Mouse (Mus musculus) midbrain, postnatal 0 days (tissue): ENCODE measurements around the gene Pole4. TPM values are rescaled to one million over a fixed set of nuclear protein-coding genes. Genes with fewer than 3 reads are reported as not detected.

Experiments
- ATAC-seq: fragments of 200-750 bp; cut with Nextera tagmentation; 2 replicates; pipeline ENCODE4 v1.8.0; 2017; ENCODE audit warnings: moderate number of reproducible peaks, mild to moderate bottlenecking, moderate TSS enrichment, moderate library complexity; ENCODE audit not compliant: low FRiP score
- DNase-seq: peaks from one replicate; pipeline ENCODE4 v3.0.0-alpha.2; 2015; ENCODE audit warnings: low spot score
- H3K27ac ChIP-seq: fragments of 300-500 bp; sonication (generic); 2 replicates; pipeline ENCODE4 v1.5.1; 2014; ENCODE audit warnings: low read depth, mild to moderate bottlenecking, low read length, mixed read lengths
- H3K27me3 ChIP-seq: fragments of 300-500 bp; sonication (generic); 2 replicates; pipeline ENCODE4 v1.6.1; 2014; ENCODE audit warnings: low read length, control low read depth, mixed read lengths; ENCODE audit not compliant: insufficient read depth
- H3K36me3 ChIP-seq: fragments of 300-500 bp; sonication (generic); 2 replicates; pipeline ENCODE4 v1.6.1; 2014; ENCODE audit warnings: low read length, control low read depth, mixed read lengths; ENCODE audit not compliant: insufficient read depth
- H3K4me1 ChIP-seq: fragments of 300-500 bp; sonication (generic); 2 replicates; pipeline ENCODE4 v1.6.1; 2014; ENCODE audit warnings: mild to moderate bottlenecking, control low read depth, antibody characterized with exemption, low read length, mixed read lengths; ENCODE audit not compliant: insufficient read depth
- H3K4me2 ChIP-seq: fragments of 300-500 bp; sonication (generic); 2 replicates; pipeline ENCODE4 v1.6.1; 2014; ENCODE audit warnings: low read depth, mild to moderate bottlenecking, low read length, mixed read lengths; ENCODE audit not compliant: poor library complexity, severe bottlenecking
- H3K4me3 ChIP-seq: fragments of 300-500 bp; sonication (generic); 2 replicates; pipeline ENCODE4 v1.5.1; 2014; ENCODE audit warnings: low read depth, mild to moderate bottlenecking, low read length, moderate library complexity
- H3K9ac ChIP-seq: fragments of 300-500 bp; sonication (generic); replicated peaks from 2 replicates; pipeline ENCODE4 v1.6.1; 2014; ENCODE audit warnings: mild to moderate bottlenecking, low read length, moderate library complexity, mixed read lengths; ENCODE audit not compliant: poor library complexity, severe bottlenecking
- H3K9me3 ChIP-seq: fragments of 300-500 bp; sonication (generic); 2 replicates; pipeline ENCODE4 v1.6.1; 2016; ENCODE audit warnings: low read length, control low read depth
- CTCF ChIP-seq: IDR thresholded peaks from 2 replicates; pipeline ENCODE4 v1.5.1; 2016; ENCODE audit warnings: antibody characterized with exemption, mild to moderate bottlenecking
- WGBS: fragments of 180-500 bp; shearing (Covaris S2); extraction: QIAGEN DNeasy Blood & Tissue Kit; methylation state at CpG from one replicate; pipeline ENCODE4 v1.1.7; 2014; 5-methylcytosine and 5-hydroxymethylcytosine counted together
- polyA plus RNA-seq: library from polyadenylated mRNA; unstranded; fragments of >200 nt; fragmentation: Nextera tagmentation; extraction: Ambion mirVana; gene quantifications from 2 replicates; pipeline ENCODE4 v1.2.1, GENCODE M21; 2015
- total RNA-seq: library from RNA; depleted of rRNA; stranded (reverse); fragments of >200 nt; gene quantifications from 2 replicates; pipeline ENCODE4 v1.2.3, GENCODE M21; 2014

Gene Pole4
- total and polyA plus RNA-seq, 2 experiments from 2014 or later = 68.2 to 134 TPM

DNA sequence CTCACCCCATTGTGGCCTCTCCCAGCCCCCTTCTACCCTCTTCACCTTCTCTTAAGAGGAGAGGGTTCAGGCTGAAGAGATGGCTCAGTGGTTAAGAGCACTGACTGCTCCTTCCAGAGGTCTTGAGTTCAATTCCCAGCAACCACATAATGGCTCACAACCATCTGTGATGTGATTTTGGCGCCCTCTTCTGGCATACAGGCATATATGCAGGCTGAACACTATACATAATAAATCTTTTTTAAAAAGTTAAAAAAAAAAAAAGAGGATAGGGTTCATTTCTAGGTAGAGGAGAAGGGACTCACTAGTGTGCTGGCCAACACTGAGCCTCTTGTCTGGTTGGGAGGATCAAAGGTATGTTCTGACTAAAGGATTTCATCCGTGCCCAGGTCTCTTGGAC, 44.9 kb upstream of the Pole4 start:
- Histone ChIP-seq H3K27ac (no peak overlapping the region), H3K9ac (no peak overlapping the region), H3K4me2 (no peak overlapping the region), H3K4me1 (no peaks in the 10 kb centered on the region), H3K4me3 (no peak overlapping the region), H3K36me3 (no peaks in the 10 kb centered on the region), H3K27me3 (no peaks in the 10 kb centered on the region), H3K9me3 (no peaks in the 10 kb centered on the region)
- peak; percentile 11; the same call in 1 of the 2 replicates for TF ChIP-seq CTCF
- 62% methylated on average over 2 of the region's 2 CpGs for WGBS
- ATAC-seq (no peak), DNase-seq (no peak)

DNA sequence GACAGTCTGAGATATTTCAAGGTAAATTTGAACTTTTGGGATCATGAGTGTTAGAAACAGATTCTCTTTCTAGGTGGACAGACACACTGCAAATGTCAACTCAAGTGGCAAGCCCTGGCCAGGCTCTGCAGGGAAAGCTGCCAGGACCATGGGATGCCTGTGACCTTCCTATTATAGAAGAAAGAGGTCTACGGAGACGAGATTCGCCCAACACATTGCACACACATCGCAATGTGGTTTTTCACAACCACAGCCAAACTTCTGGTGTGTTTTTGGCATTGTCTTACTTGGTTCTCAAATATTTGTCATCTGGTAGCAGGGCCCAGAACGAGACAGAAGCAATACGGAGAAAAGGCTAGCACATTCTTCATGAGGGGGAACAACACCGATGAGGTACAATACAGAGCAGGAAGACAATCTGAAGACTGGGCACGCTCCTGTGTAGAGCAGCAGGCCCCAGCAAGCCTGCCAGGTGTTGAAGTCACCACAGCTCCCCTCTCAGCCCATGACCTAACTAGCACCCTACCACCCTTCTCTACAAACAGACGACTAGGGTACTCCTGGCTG, 43.0 kb upstream of the Pole4 start:
- Histone ChIP-seq H3K9ac (no peak overlapping the region), H3K4me2 (no peak overlapping the region), H3K4me1 (no peaks in the 10 kb centered on the region), H3K4me3 (no peak overlapping the region), H3K27me3 (no peaks in the 10 kb centered on the region), H3K9me3 (no peaks in the 10 kb centered on the region), H3K36me3 (no peaks in the 10 kb centered on the region), H3K27ac (no peak overlapping the region)
- no peak for TF ChIP-seq CTCF
- 95% methylated on average over 9 of the region's 9 CpGs for WGBS
- ATAC-seq = no peak
- DNase-seq = no peak

DNA sequence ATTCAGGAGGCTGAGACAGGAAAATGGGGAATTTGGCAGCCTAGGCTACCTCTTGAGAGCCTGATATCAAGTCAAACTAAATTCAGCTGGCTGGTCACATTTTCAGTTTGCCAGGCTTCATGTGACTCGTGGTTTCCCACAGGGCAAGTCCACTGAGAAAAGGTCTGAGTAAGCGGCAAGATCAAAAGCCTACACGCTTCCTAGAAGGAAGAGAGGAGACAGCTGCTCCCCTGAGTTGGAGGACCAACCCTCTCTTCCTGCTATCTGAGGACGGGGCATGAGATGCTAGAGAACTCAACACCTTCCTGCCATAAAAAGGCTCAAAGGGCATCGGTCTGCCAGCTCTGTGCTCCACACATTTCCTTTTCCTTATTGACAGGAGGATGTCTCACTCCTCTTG, 41.9 kb upstream of the Pole4 start:
- 74% methylated on average over 5 of the region's 5 CpGs for WGBS
- Histone ChIP-seq H3K27me3 (no peaks in the 10 kb centered on the region), H3K4me3 (no peak overlapping the region), H3K4me1 (no peaks in the 10 kb centered on the region), H3K9me3 (no peaks in the 10 kb centered on the region), H3K36me3 (no peaks in the 10 kb centered on the region), H3K27ac (no peak overlapping the region), H3K9ac (no peak overlapping the region), H3K4me2 (no peak overlapping the region)
- no peak for TF ChIP-seq CTCF
- no peak for ATAC-seq
- DNase-seq = no peak

DNA sequence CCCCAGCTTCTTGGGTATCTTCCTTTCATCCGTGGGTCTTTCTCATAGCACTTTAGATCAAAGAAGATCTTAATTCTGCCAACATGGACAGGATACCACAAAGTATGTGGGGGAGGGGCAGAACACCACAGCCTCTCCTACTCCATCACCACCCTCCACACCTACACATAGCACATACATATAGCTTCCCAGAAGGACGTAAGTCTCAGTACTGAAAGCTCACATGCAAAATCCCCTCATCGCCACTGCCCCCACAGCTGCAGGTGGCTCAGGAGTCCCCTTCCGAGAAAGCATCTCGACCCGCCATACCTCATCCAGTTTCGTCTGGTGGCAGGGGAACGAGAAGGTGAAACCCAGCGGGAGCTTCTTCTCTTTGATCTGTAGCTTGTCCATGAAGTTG, 39.4 kb upstream of the Pole4 start:
- no peak overlapping the region for H3K9ac ChIP-seq
- no peaks in the 10 kb centered on the region for H3K36me3 ChIP-seq
- no peak overlapping the region for H3K27ac ChIP-seq
- TF ChIP-seq CTCF = no peak
- no peak overlapping the region for H3K4me2 ChIP-seq
- H3K9me3 ChIP-seq = no peaks in the 10 kb centered on the region
- no peak for DNase-seq
- no peak for ATAC-seq
- no peaks in the 10 kb centered on the region for H3K4me1 ChIP-seq
- no peak overlapping the region for H3K4me3 ChIP-seq
- no peaks in the 10 kb centered on the region for H3K27me3 ChIP-seq
- WGBS = 93% methylated on average over 9 of the region's 9 CpGs

DNA sequence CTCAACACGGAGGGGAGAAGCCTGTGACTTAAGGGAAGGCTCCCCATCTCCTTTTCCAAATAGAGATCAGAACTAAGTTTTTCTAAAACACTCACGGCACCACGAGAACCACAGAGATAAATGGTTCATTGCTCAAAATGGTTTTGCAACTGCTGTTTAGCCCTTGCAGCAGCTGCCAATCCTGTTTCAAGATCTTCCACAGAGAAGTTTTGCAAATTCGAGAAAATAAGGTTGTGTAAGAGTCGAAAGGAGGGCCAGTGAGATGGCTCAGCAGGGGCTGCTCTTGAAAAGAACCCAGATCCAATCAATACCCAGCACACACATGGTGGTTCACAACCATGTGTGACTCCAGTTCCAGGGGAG, 36.3 kb upstream of the Pole4 start:
- ATAC-seq = no peak
- TF ChIP-seq CTCF = no peak

DNA sequence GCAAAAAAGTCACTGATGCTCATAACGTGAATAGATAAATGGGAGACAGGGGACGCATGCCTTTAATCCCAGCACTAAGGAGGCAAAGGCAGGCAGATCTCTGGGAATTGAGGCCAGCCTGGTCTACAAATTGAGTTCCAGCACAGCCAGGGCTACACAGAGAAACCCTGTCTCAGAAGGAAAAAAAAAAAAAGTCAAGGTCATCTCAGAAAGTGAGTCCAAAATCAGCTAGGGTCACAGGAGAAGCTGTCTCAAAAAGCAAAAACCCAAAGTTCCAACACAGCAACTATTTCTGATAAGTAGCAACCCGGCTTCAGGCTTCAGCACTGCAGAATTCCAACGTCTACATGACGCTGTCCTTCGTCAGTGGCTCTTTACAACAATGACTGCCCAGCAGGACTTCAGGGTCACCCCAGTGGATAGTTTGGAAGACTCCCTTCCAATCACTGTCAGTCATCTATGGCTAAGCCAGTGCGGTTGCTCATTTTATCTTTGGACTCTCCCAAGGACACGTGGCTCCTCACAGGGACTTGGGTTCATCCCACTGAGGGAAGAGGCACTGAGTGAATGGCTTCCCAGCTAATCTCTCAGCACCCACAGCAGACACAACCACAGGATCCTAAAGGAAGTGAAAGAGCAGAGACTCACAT, 35.8 kb upstream of the Pole4 start:
- no peak overlapping the region for H3K9ac ChIP-seq
- no peak for ATAC-seq
- H3K27ac ChIP-seq = no peak overlapping the region
- DNase-seq = no peak
- no peaks in the 10 kb centered on the region for H3K4me1 ChIP-seq
- no peaks in the 10 kb centered on the region for H3K27me3 ChIP-seq
- no peaks in the 10 kb centered on the region for H3K9me3 ChIP-seq
- no peak overlapping the region for H3K4me3 ChIP-seq
- no peak overlapping the region for H3K4me2 ChIP-seq
- H3K36me3 ChIP-seq = no peaks in the 10 kb centered on the region
- WGBS = 79% methylated on average over 8 of the region's 8 CpGs
- TF ChIP-seq CTCF = no peak

More for the DNA sequence above, 36.3 kb upstream of the Pole4 start:
- Histone ChIP-seq H3K4me3 (no peak overlapping the region), H3K4me2 (no peak overlapping the region), H3K36me3 (no peaks in the 10 kb centered on the region), H3K4me1 (no peaks in the 10 kb centered on the region), H3K9me3 (no peaks in the 10 kb centered on the region), H3K27ac (no peak overlapping the region), H3K27me3 (no peaks in the 10 kb centered on the region), H3K9ac (no peak overlapping the region)
- WGBS = 83% methylated on average over 5 of the region's 5 CpGs
- no peak for DNase-seq
